Mouse (Mus musculus): Measurements from ENCODE around the gene Tsc22d1.

Tsc22d1 gene

GRCm38 (mm10) chr14:76442160-76442559 is 27.4 kb downstream of the Tsc22d1 start:
- DNase-seq (ENCODE audit: low spot score in 2 of 2): no peak

DNA sequence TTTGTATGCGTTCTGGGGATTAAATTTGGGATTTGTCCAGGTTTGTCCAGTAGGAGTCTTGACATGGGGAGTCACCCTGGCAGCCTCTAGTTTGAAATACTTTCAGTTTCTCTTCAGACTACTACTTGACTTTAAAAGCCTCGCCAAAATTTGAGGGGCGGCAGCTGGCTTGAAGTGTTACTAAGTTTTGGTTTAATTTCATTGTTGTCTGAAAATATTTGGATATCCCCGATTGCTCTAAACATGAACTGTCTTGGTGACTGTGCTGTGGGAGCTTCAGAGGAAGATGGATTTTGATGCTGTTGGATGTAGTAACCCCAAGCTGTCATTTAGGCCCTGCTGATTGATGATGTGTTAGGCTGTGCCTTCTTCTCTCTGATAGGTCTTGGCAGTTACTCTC is 34.2 kb downstream of the Tsc22d1 start:
- no peak for DNase-seq (ENCODE audit: low spot score in 2 of 2)

- peak in 1 of 2 experiments; percentile 30 for DNase-seq (ENCODE audit: low spot score in 2 of 2)
Measured at GRCm38 (mm10) chr14:76451011-76451410, 36.2 kb downstream of the Tsc22d1 start.

DNA sequence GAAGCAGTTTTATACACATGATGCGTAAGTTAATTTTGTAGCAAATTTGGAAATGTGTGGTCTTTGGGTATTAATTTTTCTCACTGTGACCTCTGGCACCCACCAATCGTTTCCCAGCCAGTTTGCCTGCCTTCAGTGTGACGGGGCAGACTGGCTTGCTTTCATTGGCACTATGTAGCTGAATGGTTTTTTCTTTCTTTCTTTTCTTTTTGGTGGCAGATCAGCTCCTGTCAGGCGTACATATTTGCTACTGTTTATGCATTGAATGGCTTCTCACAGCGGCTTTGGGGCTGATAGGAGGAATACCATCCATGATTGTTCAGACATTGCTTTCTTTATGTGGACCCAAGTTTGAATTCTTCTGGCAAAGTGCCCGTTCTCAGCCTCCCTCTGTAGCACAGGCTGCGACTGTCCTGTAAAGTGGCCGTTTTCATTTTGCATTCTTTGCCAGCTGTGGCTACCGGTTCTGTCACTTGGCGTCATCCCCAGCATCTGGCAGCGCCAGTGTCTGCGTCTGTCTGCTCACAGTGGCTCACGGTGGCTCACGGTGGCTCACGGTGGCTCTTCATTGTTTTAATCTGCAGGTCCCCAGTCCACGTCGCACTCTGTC is 38.1 kb downstream of the Tsc22d1 start:
- no peak for DNase-seq (ENCODE audit: low spot score in 2 of 2)

DNA sequence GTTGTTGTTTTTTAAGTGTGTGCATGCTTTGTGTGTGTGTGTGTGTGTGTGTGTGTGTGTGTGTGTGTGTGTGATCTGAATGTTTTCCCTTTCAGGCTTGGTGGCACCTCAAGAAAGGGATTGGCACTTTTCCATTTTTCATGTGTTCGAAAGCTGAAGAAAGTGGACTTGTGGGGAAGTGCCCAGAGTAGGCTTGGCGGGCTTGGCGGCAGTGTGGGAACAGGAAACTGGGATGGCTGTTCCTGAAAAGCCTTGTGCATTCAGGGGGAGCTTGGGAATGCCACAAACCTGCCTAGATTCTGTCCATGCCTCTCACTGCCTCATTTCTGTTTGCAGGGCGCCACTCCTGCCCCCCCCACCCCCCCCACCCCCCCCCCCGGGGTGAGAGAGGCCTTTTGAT is 39.9 kb downstream of the Tsc22d1 start:
- no peak for DNase-seq (ENCODE audit: low spot score in 2 of 2)

- no peak for DNase-seq (ENCODE audit: low spot score in 2 of 2)
Measured at GRCm38 (mm10) chr14:76455159-76455558, 40.4 kb downstream of the Tsc22d1 start.

- no peak for DNase-seq (ENCODE audit: low spot score in 2 of 2)
Measured at GRCm38 (mm10) chr14:76457696-76458095, 42.9 kb downstream of the Tsc22d1 start.

DNA sequence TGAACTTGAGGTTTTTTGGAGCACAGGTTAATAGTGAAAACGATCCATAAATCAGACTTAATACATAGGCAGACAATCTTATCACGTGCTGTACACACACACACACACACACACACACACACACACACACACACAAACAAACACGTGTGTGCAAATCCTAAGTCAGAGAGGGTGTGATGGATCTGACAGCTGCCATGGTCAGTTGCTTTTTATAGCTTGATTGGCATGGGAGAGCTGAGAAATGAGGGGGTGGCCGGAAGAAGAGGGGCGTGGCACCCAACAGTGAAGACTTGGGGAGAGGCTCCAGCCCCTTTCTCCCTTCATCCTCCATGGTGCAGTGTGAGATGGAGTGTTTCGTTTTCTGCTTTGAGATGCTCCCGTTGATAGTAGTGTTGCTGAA is 45.4 kb downstream of the Tsc22d1 start:
- no peak for DNase-seq (ENCODE audit: low spot score in 2 of 2)

- no peak for DNase-seq (ENCODE audit: low spot score in 2 of 2)
Measured at GRCm38 (mm10) chr14:76461182-76461775, 46.5 kb downstream of the Tsc22d1 start.

GRCm38 (mm10) chr14:76463414-76464098 is 48.8 kb downstream of the Tsc22d1 start:
- DNase-seq (ENCODE audit: low spot score in 2 of 2): peak in 1 of 2 experiments; percentile 37

- no peak for DNase-seq (ENCODE audit: low spot score in 2 of 2)
Measured at GRCm38 (mm10) chr14:76464967-76465366, 50.2 kb downstream of the Tsc22d1 start.

GRCm38 (mm10) chr14:76466641-76467323 is 52.0 kb downstream of the Tsc22d1 start:
- peak; percentile 56 to 59 for DNase-seq (ENCODE audit: low spot score in 2 of 2)

- no peak for DNase-seq (ENCODE audit: low spot score in 2 of 2)
Measured at GRCm38 (mm10) chr14:76467932-76468331, 53.2 kb downstream of the Tsc22d1 start.

- no peak for DNase-seq (ENCODE audit: low spot score in 2 of 2)
Measured at GRCm38 (mm10) chr14:76471301-76471700, 56.5 kb downstream of the Tsc22d1 start.

DNA sequence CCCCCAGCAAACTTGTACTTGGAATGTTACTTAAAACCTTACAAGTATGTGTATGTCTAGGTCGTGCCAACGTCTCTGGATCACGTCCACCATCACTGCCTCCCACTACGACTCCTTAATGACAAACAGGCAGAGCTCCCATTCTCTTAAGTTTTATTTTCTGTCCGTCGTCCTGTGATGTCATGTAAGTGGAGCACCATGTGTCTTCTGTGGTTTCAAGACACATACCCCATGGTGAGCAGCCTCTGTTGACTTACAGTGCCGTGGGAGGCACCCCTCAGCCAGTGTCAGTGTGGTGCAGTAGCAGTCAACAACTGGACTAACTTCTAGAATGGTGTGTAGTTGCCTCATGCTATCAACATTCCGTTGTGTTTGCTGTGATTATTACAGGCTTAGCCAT is 57.7 kb downstream of the Tsc22d1 start:
- no peak for DNase-seq (ENCODE audit: low spot score in 2 of 2)

- DNase-seq (ENCODE audit: low spot score in 2 of 2): peak in 1 of 2 experiments; percentile 69
Measured at GRCm38 (mm10) chr14:76473404-76473803, 58.6 kb downstream of the Tsc22d1 start.

GRCm38 (mm10) chr14:76474165-76474564 is 59.4 kb downstream of the Tsc22d1 start:
- no peak for DNase-seq (ENCODE audit: low spot score in 2 of 2)

DNA sequence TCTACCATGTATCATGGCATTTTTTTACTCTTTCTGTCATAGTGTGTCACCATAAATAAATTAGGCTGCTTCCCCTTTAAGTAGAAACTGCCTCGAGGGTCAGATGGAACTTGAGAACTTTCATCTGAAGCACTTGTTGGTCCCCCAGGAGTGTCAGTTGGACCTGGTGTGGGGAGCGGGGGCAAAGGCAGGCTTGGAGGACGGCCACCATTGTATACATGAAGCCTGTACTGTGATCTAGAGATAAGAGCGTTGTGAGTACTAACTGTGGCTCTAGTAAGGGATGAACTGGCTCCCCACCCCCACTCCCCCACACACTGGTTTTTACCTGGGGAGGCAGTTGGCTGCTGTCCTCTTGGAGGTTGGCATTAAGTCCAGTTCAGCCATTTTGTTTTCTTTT is 62.0 kb downstream of the Tsc22d1 start:
- no peak for DNase-seq (ENCODE audit: low spot score in 2 of 2)

DNA sequence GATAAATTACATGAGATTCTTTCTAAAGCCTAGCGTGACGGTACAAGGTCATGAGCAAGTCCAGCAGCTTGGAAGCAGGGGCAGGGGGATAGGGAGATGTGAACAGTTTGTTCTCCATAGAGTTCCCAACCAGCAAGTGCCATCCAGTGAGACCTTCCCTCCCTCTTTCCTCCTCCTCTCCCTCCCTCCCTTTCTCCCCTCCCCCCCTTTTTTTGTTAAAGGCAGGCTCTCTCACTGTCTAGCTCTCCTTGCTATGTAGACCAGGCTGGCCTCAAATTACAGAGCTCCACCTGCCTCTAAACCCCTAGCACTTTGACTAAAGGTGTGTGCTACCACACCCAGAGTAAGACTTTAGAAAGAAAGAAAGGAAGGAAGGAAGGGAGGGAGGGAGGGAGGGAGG is 63.3 kb downstream of the Tsc22d1 start:
- DNase-seq (ENCODE audit: low spot score in 2 of 2): no peak

DNA sequence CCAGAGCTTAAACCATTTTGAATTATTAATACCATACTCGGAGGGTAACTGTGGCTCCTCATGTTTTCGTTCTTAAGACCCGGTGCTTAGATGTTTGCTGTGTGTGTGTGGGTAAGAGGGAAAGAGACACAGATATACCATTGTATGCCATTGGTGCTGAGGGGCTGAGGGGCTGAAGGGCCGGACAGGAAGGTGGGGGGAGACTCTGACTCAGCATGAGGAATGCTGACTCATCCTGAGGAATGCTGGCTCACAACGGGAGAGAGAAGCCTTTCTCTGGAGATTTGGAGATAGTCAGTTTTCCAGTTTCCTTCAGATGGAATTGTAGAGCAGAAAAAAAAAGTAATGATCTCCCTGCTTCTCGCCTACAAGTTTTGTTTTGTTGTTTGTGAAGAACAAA is 63.9 kb downstream of the Tsc22d1 start:
- DNase-seq (ENCODE audit: low spot score in 2 of 2): no peak

GRCm38 (mm10) chr14:76479867-76480266 is 65.1 kb downstream of the Tsc22d1 start:
- DNase-seq (ENCODE audit: low spot score in 2 of 2): no peak

DNA sequence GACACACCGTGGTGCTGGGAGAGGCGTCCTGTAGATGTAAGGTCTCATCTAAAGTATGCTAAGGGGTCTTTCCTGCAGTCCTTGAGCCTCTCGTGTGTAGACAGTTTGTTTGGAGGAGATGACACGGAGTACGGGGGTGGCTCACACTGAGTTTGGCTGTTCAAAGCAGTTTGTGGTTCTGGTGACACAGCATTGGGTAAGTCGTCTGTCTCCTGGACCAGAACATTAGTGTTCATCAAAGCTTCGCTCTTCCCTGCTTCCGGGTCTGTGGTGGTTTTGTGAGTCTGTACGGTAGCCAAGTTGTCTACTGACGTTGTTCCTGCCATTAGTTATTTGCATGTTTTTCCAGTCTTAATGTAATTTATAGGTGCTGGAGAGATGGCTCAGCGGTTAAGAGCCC is 65.7 kb downstream of the Tsc22d1 start:
- no peak for DNase-seq (ENCODE audit: low spot score in 2 of 2)

GRCm38 (mm10) chr14:76483701-76484100 is 68.9 kb downstream of the Tsc22d1 start:
- DNase-seq (ENCODE audit: low spot score in 2 of 2): no peak
